Mouse (Mus musculus) liver, postnatal 0 days (tissue): ENCODE data around the gene Lrrc28. TPM values are rescaled to one million over a fixed set of nuclear protein-coding genes. Genes with fewer than 3 reads are reported as not detected.
A peak's percentile ranks its signal among the peaks of the same experiment; 100 is the strongest.

Experiments
- ATAC-seq: fragments of 200-750 bp; cut with Nextera tagmentation; 2 replicates; pipeline ENCODE4 v1.8.0; 2017; ENCODE audit warnings: mild to moderate bottlenecking, moderate library complexity
- DNase-seq: peaks from one replicate; pipeline ENCODE4 v3.0.0-alpha.2; 2016
- H3K27ac ChIP-seq: fragments of 300-500 bp; sonication (generic); 2 replicates; pipeline ENCODE4 v1.5.1; 2014; ENCODE audit warnings: antibody characterized with exemption, moderate library complexity, mild to moderate bottlenecking, low read depth
- H3K27me3 ChIP-seq: fragments of 300-500 bp; sonication (generic); 2 replicates; pipeline ENCODE4 v1.6.1; 2014; ENCODE audit warnings: low read length, control low read depth, mixed read lengths; ENCODE audit not compliant: insufficient read depth
- H3K36me3 ChIP-seq: fragments of 300-500 bp; sonication (generic); replicated peaks from 2 replicates; pipeline ENCODE4 v1.6.1; 2014; ENCODE audit warnings: mild to moderate bottlenecking, control low read depth, low read length, moderate library complexity, mixed read lengths; ENCODE audit not compliant: insufficient read depth
- H3K4me1 ChIP-seq: fragments of 300-500 bp; sonication (generic); 2 replicates; pipeline ENCODE4 v1.6.1; 2014; ENCODE audit warnings: antibody characterized with exemption, mild to moderate bottlenecking, control low read depth; ENCODE audit not compliant: insufficient read depth
- H3K4me2 ChIP-seq: fragments of 300-500 bp; sonication (generic); 2 replicates; pipeline ENCODE4 v1.6.1; 2014; ENCODE audit warnings: low read depth, mild to moderate bottlenecking, low read length, moderate library complexity, mixed read lengths
- H3K4me3 ChIP-seq: fragments of 300-500 bp; sonication (generic); 2 replicates; pipeline ENCODE4 v1.5.1; 2014; ENCODE audit warnings: low read depth, low read length
- H3K9ac ChIP-seq: fragments of 300-500 bp; sonication (generic); replicated peaks from 2 replicates; pipeline ENCODE4 v1.6.1; 2014; ENCODE audit warnings: mild to moderate bottlenecking, moderate library complexity
- H3K9me3 ChIP-seq: fragments of 300-500 bp; sonication (generic); 2 replicates; pipeline ENCODE4 v1.6.1; 2016; ENCODE audit warnings: mild to moderate bottlenecking, control low read depth, low read length, mixed read lengths
- CTCF ChIP-seq: sonication (generic); IDR thresholded peaks from 2 replicates; pipeline ENCODE4 v1.5.1; 2016; ENCODE audit warnings: antibody characterized with exemption, low read depth
- EP300 ChIP-seq: IDR thresholded peaks from 2 replicates; pipeline ENCODE4 v1.6.1; 2016; ENCODE audit warnings: antibody characterized with exemption, low read depth, mild to moderate bottlenecking
- WGBS: fragments of 180-500 bp; shearing (Covaris S2); extraction: QIAGEN DNeasy Blood & Tissue Kit; methylation state at CpG from one replicate; pipeline ENCODE4 v1.1.7; 2014; ENCODE audit not compliant: insufficient replicate concordance; 5-methylcytosine and 5-hydroxymethylcytosine counted together
- polyA plus RNA-seq: library from polyadenylated mRNA; unstranded; fragments of >200 nt; fragmentation: Nextera tagmentation; extraction: Ambion mirVana; gene quantifications from 2 replicates; pipeline ENCODE4 v1.2.1, GENCODE M21; 2015

Lrrc28 gene
- polyA plus RNA-seq, 1 experiment from 2014 or later: 12.6 TPM

GRCm38 (mm10) chr7:67626671-67627070, 18.4 kb downstream of the Lrrc28 start:
- H3K27me3 ChIP-seq: no peaks in the 10 kb centered on the region
- H3K4me2 ChIP-seq: no peak overlapping the region
- no peak overlapping the region for H3K27ac ChIP-seq
- 78% methylated on average over 5 of the region's 5 CpGs for WGBS
- H3K36me3 ChIP-seq: 0 out of 2 replicates have a peak, but pooled peaks cover 2% of the 10 kb centered on the region
- no peak overlapping the region for H3K4me3 ChIP-seq
- TF ChIP-seq CTCF: no peak
- no peak for TF ChIP-seq EP300
- DNase-seq (no peak), ATAC-seq (no peak)
- no peak overlapping the region for H3K9ac ChIP-seq
- no peaks in the 10 kb centered on the region for H3K9me3 ChIP-seq
- H3K4me1 ChIP-seq: no peaks in the 10 kb centered on the region

GRCm38 (mm10) chr7:67622151-67622550, 22.9 kb downstream of the Lrrc28 start:
- H3K4me1 ChIP-seq: no peaks in the 10 kb centered on the region
- no peaks in the 10 kb centered on the region for H3K9me3 ChIP-seq
- WGBS: 77% methylated on average over 3 of the region's 3 CpGs
- TF ChIP-seq EP300 (no peak), CTCF (no peak)
- no peak overlapping the region for H3K27ac ChIP-seq
- no peak for DNase-seq
- no peak overlapping the region for H3K9ac ChIP-seq
- no peak overlapping the region for H3K4me3 ChIP-seq
- H3K27me3 ChIP-seq: no peaks in the 10 kb centered on the region
- 0 out of 2 replicates have a peak, but pooled peaks cover 2% of the 10 kb centered on the region for H3K36me3 ChIP-seq
- ATAC-seq: no peak
- H3K4me2 ChIP-seq: no peak overlapping the region

GRCm38 (mm10) chr7:67619836-67620235, 25.2 kb downstream of the Lrrc28 start:
- DNase-seq (no peak), ATAC-seq (no peak)
- H3K4me2 ChIP-seq: no peak overlapping the region
- no peaks in the 10 kb centered on the region for H3K4me1 ChIP-seq
- no peaks in the 10 kb centered on the region for H3K9me3 ChIP-seq
- no peak overlapping the region for H3K27ac ChIP-seq
- TF ChIP-seq CTCF: peak; percentile 44
- no peak for TF ChIP-seq EP300
- H3K36me3 ChIP-seq: no peaks in the 10 kb centered on the region
- WGBS: 77% methylated on average over 4 of the region's 4 CpGs
- H3K4me3 ChIP-seq: no peak overlapping the region
- no peaks in the 10 kb centered on the region for H3K27me3 ChIP-seq
- no peak overlapping the region for H3K9ac ChIP-seq

GRCm38 (mm10) chr7:67618316-67618715, 26.8 kb downstream of the Lrrc28 start:
- ATAC-seq: no peak
- 81% methylated on average over 3 of the region's 3 CpGs for WGBS
- H3K27me3 ChIP-seq: no peaks in the 10 kb centered on the region
- no peaks in the 10 kb centered on the region for H3K36me3 ChIP-seq
- TF ChIP-seq EP300: no peak
- TF ChIP-seq CTCF: no peak
- no peaks in the 10 kb centered on the region; the same call in 1 of the 2 replicates for H3K4me1 ChIP-seq
- H3K4me3 ChIP-seq: no peak overlapping the region
- no peak for DNase-seq
- H3K9me3 ChIP-seq: no peaks in the 10 kb centered on the region
- H3K9ac ChIP-seq: no peak overlapping the region
- no peak overlapping the region for H3K4me2 ChIP-seq
- H3K27ac ChIP-seq: no peak overlapping the region

- no peaks in the 10 kb centered on the region; the same call in 1 of the 2 replicates for H3K4me1 ChIP-seq
- no peak overlapping the region for H3K9ac ChIP-seq
- TF ChIP-seq CTCF (no peak), EP300 (no peak)
- H3K36me3 ChIP-seq: no peaks in the 10 kb centered on the region
- H3K27ac ChIP-seq: no peak overlapping the region
- no peak for ATAC-seq
- DNase-seq: no peak
- H3K9me3 ChIP-seq: no peaks in the 10 kb centered on the region
- no peak overlapping the region for H3K4me2 ChIP-seq
- no peak overlapping the region for H3K4me3 ChIP-seq
- 81% methylated on average over 10 of the region's 10 CpGs for WGBS
- no peaks in the 10 kb centered on the region for H3K27me3 ChIP-seq
These were observed 27.4 kb downstream of the Lrrc28 start for GRCm38 (mm10) chr7:67617646-67618045.

GRCm38 (mm10) chr7:67616890-67617289, 28.2 kb downstream of the Lrrc28 start:
- TF ChIP-seq EP300 (no peak), CTCF (no peak)
- DNase-seq (no peak), ATAC-seq (no peak)
- no peaks in the 10 kb centered on the region for H3K27me3 ChIP-seq
- WGBS: 65% methylated on average over 4 of the region's 4 CpGs
- no peaks in the 10 kb centered on the region; the same call in 1 of the 2 replicates for H3K4me1 ChIP-seq
- H3K36me3 ChIP-seq: no peaks in the 10 kb centered on the region
- no peaks in the 10 kb centered on the region for H3K9me3 ChIP-seq
- no peak overlapping the region for H3K27ac ChIP-seq
- no peak overlapping the region for H3K4me3 ChIP-seq
- no peak overlapping the region for H3K9ac ChIP-seq
- H3K4me2 ChIP-seq: no peak overlapping the region

- H3K9ac ChIP-seq: no peak overlapping the region
- H3K4me3 ChIP-seq: no peak overlapping the region
- WGBS: 71% methylated on average over 7 of the region's 7 CpGs
- TF ChIP-seq EP300 (no peak), CTCF (no peak)
- no peak for DNase-seq
- H3K36me3 ChIP-seq: no peaks in the 10 kb centered on the region
- no peak overlapping the region for H3K27ac ChIP-seq
- no peak for ATAC-seq
- H3K4me1 ChIP-seq: no peaks in the 10 kb centered on the region; the same call in 1 of the 2 replicates
- H3K4me2 ChIP-seq: peak overlapping the region; percentile 31; the same call in 1 of the 2 replicates
- no peaks in the 10 kb centered on the region for H3K27me3 ChIP-seq
- no peaks in the 10 kb centered on the region for H3K9me3 ChIP-seq
These were observed 30.6 kb downstream of the Lrrc28 start for GRCm38 (mm10) chr7:67614464-67614861.
